Mouse (Mus musculus) megakaryocyte, embryonic 14.5 days (primary cell): ENCODE measurements around the gene Scrt2.

ENCODE experiments used
- FLI1 ChIP-seq: IDR thresholded peaks from 2 replicates; pipeline ENCODE4 v1.6.1; 2012; ENCODE audit warnings: low read length, inconsistent platforms, mixed read lengths
- GATA1 ChIP-seq: IDR thresholded peaks from 3 replicates; pipeline ENCODE4 v1.6.1; 2012; ENCODE audit warnings: mixed read lengths, low read length, inconsistent platforms, borderline replicate concordance

DNA sequence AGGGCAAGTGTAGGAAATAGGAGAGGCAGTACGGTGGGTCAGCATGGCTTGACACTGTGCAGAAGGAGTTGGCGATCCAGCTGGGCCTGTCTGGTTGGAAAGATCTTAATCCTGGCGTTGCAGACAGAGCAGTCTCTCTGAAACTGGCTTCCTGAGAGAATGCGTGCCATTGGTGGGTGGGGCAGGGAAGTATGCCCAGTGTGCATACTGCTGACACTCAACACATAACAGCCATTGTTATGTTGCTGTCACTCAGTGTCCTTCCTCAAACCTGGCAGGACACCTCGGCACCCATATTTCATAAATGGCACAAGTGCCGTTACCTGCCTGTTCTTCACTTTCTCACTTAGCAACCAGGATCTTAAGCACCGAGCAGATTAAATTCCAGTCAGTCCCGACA is 51.4 kb downstream of the Scrt2 start:
- no peak for TF ChIP-seq GATA1
- no peak for TF ChIP-seq FLI1
